ENCODE assay signal across 8 mouse cellular contexts in the genomic region with DNA sequence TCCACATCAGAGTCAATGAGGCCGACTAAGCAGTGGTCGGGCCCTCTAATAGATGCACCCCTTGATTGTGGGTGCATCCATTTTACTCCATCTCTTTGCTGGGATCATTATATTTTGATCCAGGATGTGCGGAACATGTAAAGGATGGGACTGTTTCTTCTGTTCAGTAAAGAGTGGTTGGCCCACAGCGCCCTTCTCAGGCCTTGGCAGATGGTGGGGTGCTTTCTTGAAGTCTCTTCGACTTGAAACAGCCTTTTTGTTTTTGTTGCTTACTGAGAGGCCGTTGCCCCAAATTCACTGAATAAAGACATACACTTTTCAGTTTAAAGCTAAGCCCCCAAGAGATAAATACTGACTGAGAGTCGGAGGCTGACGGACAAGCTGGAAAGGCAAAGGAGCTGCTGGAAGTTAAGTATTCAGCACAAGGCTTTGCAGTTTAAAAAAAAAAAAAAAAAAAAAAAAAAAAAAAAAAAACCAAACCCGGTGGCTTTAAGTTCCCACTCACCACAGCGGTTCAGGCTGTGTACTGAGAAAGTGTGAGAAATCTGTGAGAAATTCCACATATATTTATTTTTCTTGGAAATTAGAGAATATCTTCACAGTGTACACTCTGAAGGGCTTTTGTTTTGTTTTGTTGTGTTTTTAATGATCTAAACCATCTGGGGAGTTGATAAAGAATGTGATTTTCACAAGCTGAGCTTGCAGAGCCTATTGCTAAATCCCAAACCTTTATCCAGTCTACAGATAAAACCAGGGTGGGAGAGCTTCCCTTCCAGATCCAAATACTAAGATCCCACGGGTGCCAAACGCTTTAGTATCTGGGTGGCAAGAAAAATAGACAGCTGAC.
A peak's percentile ranks its signal among the peaks of the same experiment; 100 is the strongest.
DNase-seq lines count a peak whose midpoint lies in the region; ATAC-seq and TF ChIP-seq lines count a peak whose summit lies in the region.

No protein-coding gene starts in this region.

- no peaks in the 10 kb centered on the region for H3K4me1 ChIP-seq in ES-E14 (ENCODE audit: control insufficient read depth in 2 of 2, insufficient read depth in 2 of 2, low read length in 2 of 2, poor library complexity in 1 of 2)
- no peaks in the 10 kb centered on the region; the same call in 1 of the 2 replicates for H3K4me1 ChIP-seq in forebrain, postnatal 0 days (ENCODE audit: insufficient read depth)
- H3K4me1 ChIP-seq in thymus, adult 2 months (replicated peaks; ENCODE audit: control insufficient read depth, insufficient read depth, low read length): no peaks in the 10 kb centered on the region

- WGBS in forebrain, postnatal 0 days: 17% methylated on average over 12 of the region's 12 CpGs
- WGBS in thymus, adult 2 months: 83% methylated on average over 12 of the region's 12 CpGs

- H3K27ac ChIP-seq in ES-E14 (ENCODE audit: insufficient read depth, low read depth, low read length, poor library complexity, severe bottlenecking): no peak overlapping the region
- peak overlapping the region; percentile 70 for H3K27ac ChIP-seq in forebrain, postnatal 0 days (ENCODE audit: low read depth, low read length)
- H3K27ac ChIP-seq in thymus, adult 2 months (ENCODE audit: control insufficient read depth, insufficient read depth, low read length): no peak overlapping the region

- peak overlapping the region; percentile 27 for H3K4me2 ChIP-seq in forebrain, postnatal 0 days (ENCODE audit: low read depth)

- H3K27me3 ChIP-seq in forebrain, postnatal 0 days (ENCODE audit: insufficient read depth, low read length): no peaks in the 10 kb centered on the region
- no peaks in the 10 kb centered on the region for H3K27me3 ChIP-seq in thymus, adult 2 months (ENCODE audit: control insufficient read depth, insufficient read depth, low read length)

- DNase-seq in cerebellum, adult 9-11 months: peak; percentile 22
- no peak for DNase-seq in cerebellum, adult 11-12 months
- no peak for DNase-seq in ES-E14 (ENCODE audit: low read depth, low spot score)
- DNase-seq in forebrain, postnatal 0 days: peak; percentile 62
- DNase-seq in lung, postnatal 10 days: peak; percentile 26
- DNase-seq in thymus, adult 2 months: no peak
- no peak for DNase-seq in gastrocnemius, postnatal 25 days

- in situ Hi-C loops in ES-E14 (cut with MboI; ENCODE audit: low sequenced_read_pairs in 2 of 2, unreplicated experiment in 2 of 2): no loop called here

- H3K36me3 ChIP-seq in ES-E14 (ENCODE audit: control insufficient read depth, insufficient read depth, low read length, poor library complexity, severe bottlenecking): no peaks in the 10 kb centered on the region
- H3K36me3 ChIP-seq in forebrain, postnatal 0 days (ENCODE audit: insufficient read depth): no peaks in the 10 kb centered on the region
- H3K36me3 ChIP-seq in thymus, adult 2 months (ENCODE audit: control insufficient read depth, insufficient read depth, low read length): no peaks in the 10 kb centered on the region

- H3K9me3 ChIP-seq in ES-E14 (ENCODE audit: control insufficient read depth, insufficient read depth, low read depth, low read length): no peaks in the 10 kb centered on the region
- H3K9me3 ChIP-seq in forebrain, postnatal 0 days (ENCODE audit: low read length): no peaks in the 10 kb centered on the region

- ATAC-seq in forebrain, postnatal 0 days: peak; percentile 6; the same call in 1 of the 2 replicates
- ATAC-seq in megakaryocyte progenitor cell, adult 5-6 weeks (replicated peaks; ENCODE audit: poor library complexity): no peak

- TF ChIP-seq POLR2A in thymus, adult 2 months (IDR thresholded peaks at IDR 0.05; ENCODE audit: control insufficient read depth, extremely low read depth, insufficient read depth, low read length, poor library complexity): no peak

- no peak overlapping the region for H3K9ac ChIP-seq in ES-E14 (ENCODE audit: insufficient read depth, low read depth, low read length, poor library complexity, severe bottlenecking)
- no peak overlapping the region for H3K9ac ChIP-seq in forebrain, postnatal 0 days

- no peak overlapping the region for H3K4me3 ChIP-seq in ES-E14 (ENCODE audit: insufficient read depth in 1 of 2, low read depth in 1 of 2, low read length in 2 of 2, poor library complexity in 1 of 2, severe bottlenecking in 1 of 2)
- no peak overlapping the region for H3K4me3 ChIP-seq in forebrain, postnatal 0 days (ENCODE audit: low read depth, low read length)
- no peak overlapping the region for H3K4me3 ChIP-seq in thymus, adult 2 months (ENCODE audit: control insufficient read depth, insufficient read depth, low read length)

- TF ChIP-seq CTCF in forebrain, postnatal 0 days (IDR thresholded peaks at IDR 0.05; ENCODE audit: low read depth): no peak
- TF ChIP-seq CTCF in thymus, adult 2 months (IDR thresholded peaks at IDR 0.05; ENCODE audit: borderline replicate concordance, control insufficient read depth, extremely low read depth, insufficient read depth, low read length, poor library complexity): no peak

TF ChIP-seq in ES-E14, 5 proteins besides CTCF, POLR2A, EP300 and RAD21:
- TF ChIP-seq MAFK (IDR thresholded peaks at IDR 0.05; ENCODE audit: insufficient read depth, low read depth, low read length): no peak
- TF ChIP-seq ZNF384 (IDR thresholded peaks at IDR 0.05; ENCODE audit: low read depth, low read length): peak; percentile 62
- TF ChIP-seq CHD2 (IDR thresholded peaks at IDR 0.05; ENCODE audit: low read depth, low read length): no peak
- TF ChIP-seq HCFC1 (IDR thresholded peaks at IDR 0.05; ENCODE audit: borderline replicate concordance, insufficient read depth, low read length): no peak
- TF ChIP-seq ZC3H11A (IDR thresholded peaks at IDR 0.05; ENCODE audit: borderline replicate concordance, low read depth, low read length): no peak

Comparison
In these comparisons a context has a peak if more than half of its experiments do, and no peak if none do; other contexts are left out.
1. DNase-seq: peak in cerebellum, adult 9-11 months (single experiment), forebrain, postnatal 0 days (single experiment) and lung, postnatal 10 days (single experiment); none in cerebellum, adult 11-12 months (single experiment), ES-E14 (single experiment), thymus, adult 2 months (single experiment) and gastrocnemius, postnatal 25 days (single experiment).